Mouse (Mus musculus) heart, adult 2 months (tissue): Measurements from ENCODE around the gene Relt.

Experiments
- CTCF ChIP-seq: fragments of 200-600 bp; IDR thresholded peaks from 2 replicates; pipeline ENCODE4 v1.8.1; 2022; ENCODE audit warnings: antibody characterized with exemption, mild to moderate bottlenecking, moderate library complexity
- EP300 ChIP-seq: fragments of 200-500 bp; IDR thresholded peaks from 2 replicates; pipeline ENCODE4 v1.6.1; 2011; ENCODE audit warnings: low read depth, low read length, control low read depth; ENCODE audit not compliant: insufficient read depth
- POLR2A ChIP-seq: fragments of 200-500 bp; IDR thresholded peaks from 2 replicates; pipeline ENCODE4 v1.6.1; 2011; ENCODE audit warnings: mild to moderate bottlenecking, low read depth, low read length, control low read depth; ENCODE audit not compliant: insufficient read depth

DNA sequence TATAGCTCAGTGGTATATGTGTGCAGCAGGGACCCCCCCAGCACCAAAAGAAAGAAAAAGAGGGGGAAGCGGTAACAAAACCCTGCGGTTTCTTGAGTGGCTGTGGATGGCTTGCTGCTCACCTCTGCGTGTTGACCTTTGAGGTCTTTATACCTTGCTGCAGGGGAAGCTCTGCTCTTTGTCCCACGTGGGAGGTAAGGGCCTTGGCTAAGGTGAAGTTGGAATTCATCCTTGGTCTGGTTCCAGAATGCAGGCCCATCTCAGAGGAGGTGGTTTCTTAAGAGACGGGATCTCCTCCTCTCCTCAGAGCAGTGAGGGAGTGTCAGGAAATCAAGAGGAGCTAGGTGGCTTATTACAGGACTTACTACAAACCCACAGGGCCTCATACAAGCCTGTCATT lies 21.1 kb downstream of the Relt start:
- TF ChIP-seq CTCF, result no peak
- no peak for TF ChIP-seq POLR2A
- no peak for TF ChIP-seq EP300
